8 mouse cellular contexts compared by ENCODE assay signal in genomic region chr2:147846968-147847749, GRCm38 (mm10).
DNase-seq lines count a peak whose midpoint lies in the region; ATAC-seq and TF ChIP-seq lines count a peak whose summit lies in the region.

No protein-coding gene starts in this region.

- no peak for TF ChIP-seq EP300 in ES-Bruce4 (IDR thresholded peaks at IDR 0.05; ENCODE audit: insufficient read depth, low read depth, low read length)

- peak; percentile 68 for TF ChIP-seq CTCF in ES-Bruce4 (IDR thresholded peaks at IDR 0.05; ENCODE audit: low read depth, low read length)
- peak; percentile 23; the same call in 1 of the 2 replicates for TF ChIP-seq CTCF in embryonic fibroblast, embryonic 13.5 days (IDR thresholded peaks at IDR 0.05; ENCODE audit: borderline replicate concordance, insufficient read depth, low read length)

- H3K4me3 ChIP-seq in ES-Bruce4 (ENCODE audit: low read depth, low read length): no peak overlapping the region
- H3K4me3 ChIP-seq in embryonic fibroblast, embryonic 13.5 days (ENCODE audit: insufficient read depth, low read length): no peak overlapping the region
- H3K4me3 ChIP-seq in limb, embryonic 11.5 days (ENCODE audit: low read depth, low read length): no peak overlapping the region
- H3K4me3 ChIP-seq in neural tube, embryonic 12.5 days: no peak overlapping the region

- H3K27ac ChIP-seq in ES-Bruce4 (ENCODE audit: insufficient read depth, low read length): no peak overlapping the region
- H3K27ac ChIP-seq in embryonic fibroblast, embryonic 13.5 days (ENCODE audit: insufficient read depth, low read length): no peak overlapping the region
- H3K27ac ChIP-seq in limb, embryonic 11.5 days (replicated peaks; ENCODE audit: low read depth, low read length): no peak overlapping the region
- no peak overlapping the region for H3K27ac ChIP-seq in neural tube, embryonic 12.5 days

- no peak for ATAC-seq in limb, embryonic 11.5 days (ENCODE audit: insufficient number of reproducible peaks, low FRiP score, low TSS enrichment, low read depth)
- ATAC-seq in neural tube, embryonic 12.5 days (ENCODE audit: low FRiP score, low read depth): 0 out of 2 replicates have a peak, but pooled peaks have one; percentile 58

- peak; percentile 15 to 36 for DNase-seq in frontal cortex, postnatal 36 days (ENCODE audit: low spot score in 2 of 2)
- no peak for DNase-seq in frontal cortex, postnatal 10 days (ENCODE audit: low spot score in 2 of 2)
- peak; percentile 51 for DNase-seq in limb, embryonic 11.5 days (ENCODE audit: low spot score)
- DNase-seq in T-cell, adult 2 months (ENCODE audit: low spot score): no peak
- DNase-seq in gastrocnemius, adult 18-20 months (ENCODE audit: low spot score): no peak

- no peak for TF ChIP-seq POLR2A in ES-Bruce4 (IDR thresholded peaks at IDR 0.05; ENCODE audit: insufficient read depth, low read length)
- TF ChIP-seq POLR2A in embryonic fibroblast, embryonic 13.5 days (IDR thresholded peaks at IDR 0.05; ENCODE audit: low read depth, low read length): no peak

- H3K9ac ChIP-seq in ES-Bruce4 (ENCODE audit: low read depth, poor library complexity, severe bottlenecking): no peak overlapping the region
- H3K9ac ChIP-seq in limb, embryonic 11.5 days (ENCODE audit: low read length): no peak overlapping the region
- no peak overlapping the region for H3K9ac ChIP-seq in neural tube, embryonic 12.5 days

- H3K27me3 ChIP-seq in ES-Bruce4 (ENCODE audit: control insufficient read depth, insufficient read depth, low read length, poor library complexity, severe bottlenecking): no peaks in the 10 kb centered on the region
- no peaks in the 10 kb centered on the region for H3K27me3 ChIP-seq in limb, embryonic 11.5 days (ENCODE audit: control insufficient read depth, insufficient read depth, low read length)
- no peaks in the 10 kb centered on the region; the same call in 1 of the 2 replicates for H3K27me3 ChIP-seq in neural tube, embryonic 12.5 days (replicated peaks)

- no peaks in the 10 kb centered on the region for H3K4me1 ChIP-seq in ES-Bruce4 (ENCODE audit: control insufficient read depth, insufficient read depth, low read length)
- no peaks in the 10 kb centered on the region for H3K4me1 ChIP-seq in embryonic fibroblast, embryonic 13.5 days (ENCODE audit: control insufficient read depth, insufficient read depth, low read length)
- H3K4me1 ChIP-seq in limb, embryonic 11.5 days (ENCODE audit: control insufficient read depth, insufficient read depth, low read length): no peaks in the 10 kb centered on the region
- no peaks in the 10 kb centered on the region for H3K4me1 ChIP-seq in neural tube, embryonic 12.5 days

- H3K9me3 ChIP-seq in ES-Bruce4 (replicated peaks; ENCODE audit: control insufficient read depth, insufficient read depth, low read length, poor library complexity, severe bottlenecking): no peaks in the 10 kb centered on the region
- H3K9me3 ChIP-seq in limb, embryonic 11.5 days (ENCODE audit: control insufficient read depth, low read length): no peaks in the 10 kb centered on the region
- H3K9me3 ChIP-seq in neural tube, embryonic 12.5 days: no peaks in the 10 kb centered on the region

- H3K36me3 ChIP-seq in ES-Bruce4 (ENCODE audit: control insufficient read depth, insufficient read depth, low read length, poor library complexity, severe bottlenecking): no peaks in the 10 kb centered on the region
- no peaks in the 10 kb centered on the region for H3K36me3 ChIP-seq in limb, embryonic 11.5 days (ENCODE audit: control insufficient read depth, insufficient read depth, low read length)
- H3K36me3 ChIP-seq in neural tube, embryonic 12.5 days: no peaks in the 10 kb centered on the region

- WGBS in limb, embryonic 11.5 days: 33% methylated on average over 10 of the region's 10 CpGs
- WGBS in neural tube, embryonic 12.5 days: 26% methylated on average over 10 of the region's 10 CpGs

- H3K4me2 ChIP-seq in limb, embryonic 11.5 days (ENCODE audit: low read depth, severe bottlenecking): no peak overlapping the region
- H3K4me2 ChIP-seq in neural tube, embryonic 12.5 days (replicated peaks): no peak overlapping the region

Comparison
In these comparisons a context has a peak if more than half of its experiments do, and no peak if none do; other contexts are left out.
1. DNase-seq: peak in frontal cortex, postnatal 36 days (2 of 2) and limb, embryonic 11.5 days (single experiment); none in frontal cortex, postnatal 10 days (0 of 2), T-cell, adult 2 months (single experiment) and gastrocnemius, adult 18-20 months (single experiment).